Mouse (Mus musculus) brain, embryonic 14.5 days (tissue): ENCODE data around the gene Rxrg. TPM values are rescaled to one million over a fixed set of nuclear protein-coding genes. Genes with fewer than 3 reads are reported as not detected.

Experiments used
- DNase-seq: peaks from one replicate; pipeline ENCODE4 v3.0.0-alpha.2; 2011; ENCODE audit warnings: low read depth
- CTCF ChIP-seq: fragments of 200-500 bp; IDR thresholded peaks from 2 replicates; pipeline ENCODE4 v1.5.1; 2012; ENCODE audit warnings: inconsistent platforms, mild to moderate bottlenecking, moderate library complexity, borderline replicate concordance; ENCODE audit not compliant: insufficient read depth, insufficient read length; ENCODE audit errors: extremely low read depth
- POLR2A ChIP-seq: fragments of 200-500 bp; IDR thresholded peaks from 2 replicates; pipeline ENCODE4 v1.6.1; 2012; ENCODE audit warnings: mild to moderate bottlenecking, inconsistent platforms, borderline replicate concordance; ENCODE audit not compliant: poor library complexity, insufficient read depth, insufficient read length, severe bottlenecking; ENCODE audit errors: extremely low read depth
- polyA plus RNA-seq: library from polyadenylated mRNA; depleted of rRNA; stranded (reverse); fragments of >200 nt; gene quantifications from 2 replicates; pipeline ENCODE4 v1.2.3, GENCODE M21; 2012; rRNA removed

Rxrg gene
- polyA plus RNA-seq = 7.6 and 10.3 TPM in 2 replicates

- DNase-seq = peak; percentile 92
- TF ChIP-seq POLR2A (no peak), CTCF (no peak)
Observed at GRCm38 (mm10) chr1:167598255-167599081, at the start of gene Rxrg. TSS of gene Rxrg (plus strand) at chr1:167598384.

DNA sequence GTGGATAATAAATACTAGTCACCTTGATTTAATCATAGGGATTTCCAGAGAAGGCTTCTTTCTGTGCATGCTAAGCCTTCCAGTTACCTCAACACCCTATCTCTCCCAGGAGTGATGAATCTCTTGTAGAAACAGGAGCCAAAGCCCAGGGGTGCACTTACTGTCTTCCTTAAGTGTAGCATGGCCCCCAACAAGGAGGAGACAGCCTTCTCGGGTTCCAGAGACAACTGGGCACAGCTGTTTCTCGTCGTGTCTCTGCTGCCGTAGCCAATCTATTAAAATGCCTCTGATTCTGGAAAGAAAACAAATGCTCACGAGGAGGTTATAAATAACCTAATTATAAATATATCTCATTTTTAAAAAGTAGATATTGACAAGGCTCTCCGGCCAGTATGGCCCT is 48.9 kb upstream of the Rxrg start:
- no peak for TF ChIP-seq POLR2A
- TF ChIP-seq CTCF = no peak
- no peak for DNase-seq

DNA sequence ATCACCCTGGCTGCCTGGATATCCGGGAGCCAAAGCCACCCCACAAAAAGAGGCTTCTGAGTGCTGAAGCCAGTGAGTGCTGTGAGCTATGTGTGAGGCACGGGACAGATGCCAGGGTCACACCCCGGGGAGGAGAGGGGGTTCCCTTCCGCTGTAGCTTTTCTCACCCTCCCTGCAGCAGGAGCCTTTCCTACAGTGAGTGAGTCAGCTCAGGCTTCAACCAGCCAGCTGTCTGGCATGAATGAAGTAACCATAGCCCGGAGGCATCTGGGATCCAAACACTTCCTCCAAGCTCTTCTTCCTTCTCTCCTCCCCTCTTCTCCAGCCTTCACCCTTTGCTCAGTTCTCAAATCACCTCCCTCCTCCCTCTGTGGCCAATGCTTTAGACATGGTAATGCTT is 46.6 kb upstream of the Rxrg start:
- TF ChIP-seq POLR2A (no peak), CTCF (no peak)
- DNase-seq = peak; percentile 30

DNA sequence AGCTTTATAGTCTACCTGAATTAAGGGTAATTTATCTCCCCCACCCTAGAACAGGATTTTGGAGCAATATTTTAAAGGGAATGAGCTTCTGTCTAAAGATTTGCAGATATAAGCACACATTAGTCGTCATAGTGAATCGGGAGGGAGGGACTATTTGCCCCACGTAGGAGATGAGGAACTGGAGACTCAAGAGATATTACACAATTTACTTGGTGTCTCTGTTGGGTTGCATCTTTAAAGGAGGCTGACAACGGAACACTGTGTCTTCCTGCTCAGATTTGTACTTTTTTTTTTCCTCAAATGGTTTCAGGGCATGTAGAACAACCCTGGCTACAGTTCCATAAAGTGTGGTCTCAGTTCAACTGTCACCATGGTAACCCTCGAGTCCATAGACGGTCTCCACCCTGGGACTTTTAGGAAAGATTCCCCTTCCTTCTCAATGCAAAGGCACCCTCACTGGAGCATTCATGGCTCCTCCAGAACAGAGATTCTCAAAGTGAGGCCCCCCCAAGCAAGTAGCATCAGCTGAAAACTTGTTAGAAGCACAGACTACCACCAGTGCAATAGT is 44.1 kb upstream of the Rxrg start:
- no peak for DNase-seq
- TF ChIP-seq POLR2A (no peak), CTCF (no peak)

DNA sequence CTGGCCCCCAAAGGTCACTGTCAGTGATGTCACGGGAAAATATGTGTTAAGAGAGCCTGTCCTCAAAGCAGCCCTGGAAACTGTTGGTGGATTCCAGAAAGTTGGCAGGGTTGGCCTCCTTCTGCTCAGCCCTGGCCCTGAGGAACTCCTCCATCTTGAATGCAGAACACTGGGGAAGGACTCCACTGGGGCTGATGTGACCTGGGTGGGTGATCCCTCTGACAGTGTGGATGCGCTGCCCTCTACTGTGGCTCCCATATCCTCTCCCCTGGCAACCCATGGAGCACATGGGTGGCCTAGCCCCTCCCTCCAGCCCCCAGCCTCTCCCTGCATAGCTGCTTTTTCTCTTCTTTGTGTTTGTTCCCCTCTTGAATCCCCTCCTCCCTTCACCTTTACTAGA is 31.6 kb upstream of the Rxrg start:
- no peak for TF ChIP-seq POLR2A
- no peak for TF ChIP-seq CTCF
- no peak for DNase-seq

- no peak for DNase-seq
- TF ChIP-seq POLR2A (no peak), CTCF (no peak)
Observed at GRCm38 (mm10) chr1:167579131-167579530, 19.1 kb upstream of the Rxrg start.

- no peak for TF ChIP-seq CTCF
- no peak for TF ChIP-seq POLR2A
- peak; percentile 35 for DNase-seq
Observed at GRCm38 (mm10) chr1:167583195-167583594, 15.0 kb upstream of the Rxrg start.

GRCm38 (mm10) chr1:167583888-167584287 is 14.3 kb upstream of the Rxrg start:
- peak; percentile 86 for DNase-seq
- TF ChIP-seq CTCF (no peak), POLR2A (no peak)

DNA sequence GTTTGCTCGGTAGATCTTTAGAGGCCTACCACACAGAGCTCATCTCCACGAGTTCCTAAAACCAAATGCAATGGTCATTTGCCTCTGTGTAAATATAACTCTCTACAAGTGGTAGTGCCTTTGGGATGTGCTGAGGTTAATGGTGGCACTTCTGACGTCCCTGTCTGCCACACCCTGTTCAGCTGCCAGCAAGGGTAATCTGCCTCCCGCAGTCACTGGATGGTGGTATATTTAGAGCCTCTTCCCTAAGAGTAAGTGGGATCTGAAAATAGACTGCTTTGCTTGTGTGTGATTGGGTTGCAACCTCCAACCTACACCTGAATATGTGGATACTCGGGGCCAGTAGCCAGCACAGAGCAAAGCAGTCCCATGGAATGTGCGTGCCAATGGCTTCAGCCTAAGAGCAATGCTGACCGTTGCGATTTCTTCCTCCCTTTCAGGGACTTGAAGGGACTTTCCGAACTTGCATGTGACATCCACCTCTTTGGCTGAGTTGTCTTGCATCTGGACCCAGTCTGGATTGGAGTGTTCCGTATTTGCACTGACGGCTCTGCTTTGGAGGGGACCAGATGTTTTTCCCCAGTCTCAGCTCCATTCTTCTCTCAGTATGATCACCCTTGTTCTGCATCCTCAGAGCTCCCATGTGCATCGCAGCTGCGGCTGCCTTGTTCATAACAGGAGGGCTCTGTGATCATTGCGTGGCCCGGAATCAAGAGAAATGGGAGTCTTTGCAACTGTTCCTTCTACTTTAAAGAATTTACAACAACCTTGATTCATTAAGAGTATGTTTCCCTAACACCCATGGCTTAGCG is 9.2 kb upstream of the Rxrg start:
- no peak for TF ChIP-seq POLR2A
- TF ChIP-seq CTCF = no peak
- DNase-seq = no peak

- TF ChIP-seq CTCF (no peak), POLR2A (no peak)
- no peak for DNase-seq
Observed at GRCm38 (mm10) chr1:167592175-167592574, 6.0 kb upstream of the Rxrg start.

GRCm38 (mm10) chr1:167599211-167599735 is 1.1 kb downstream of the Rxrg start:
- DNase-seq = no peak
- no peak for TF ChIP-seq POLR2A
- no peak for TF ChIP-seq CTCF

DNA sequence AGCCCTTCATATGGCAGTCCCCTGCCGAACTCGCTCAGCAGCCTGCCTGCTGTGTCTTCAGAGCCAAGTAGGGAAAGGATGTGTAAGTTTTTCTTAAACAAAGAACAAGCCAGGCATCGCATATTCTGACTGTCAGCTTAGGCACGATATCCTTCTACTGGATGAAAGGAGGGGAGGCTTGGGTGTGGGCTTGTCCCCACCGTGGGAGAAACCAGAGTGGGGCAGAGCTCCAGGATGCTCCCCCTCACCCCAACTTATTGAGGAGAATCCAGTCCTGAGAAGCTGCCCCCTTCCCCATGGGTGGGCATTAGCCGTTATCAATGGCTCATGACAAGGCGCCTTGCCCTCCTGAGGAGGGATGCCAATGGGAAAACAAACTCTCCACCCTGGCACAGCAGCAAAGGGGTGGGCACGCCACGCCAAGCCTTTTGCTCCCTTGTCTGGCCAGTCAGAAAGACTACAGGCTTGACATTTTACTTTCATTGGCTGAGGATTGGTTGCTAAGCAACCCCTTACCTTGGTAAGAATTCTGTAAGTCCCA is 10.1 kb downstream of the Rxrg start:
- TF ChIP-seq POLR2A (no peak), CTCF (no peak)
- peak; percentile 90 for DNase-seq
